Mouse (Mus musculus) CH12.LX (cell line): ENCODE data around the gene Mtfr2. TPM values are rescaled to one million over a fixed set of nuclear protein-coding genes. Genes with fewer than 3 reads are reported as not detected.

Source experiments
- DNase-seq: peaks from one replicate; pipeline ENCODE4 v3.0.0-alpha.2; 2013; ENCODE audit errors: extremely low read depth
- H3K27ac ChIP-seq: 2 replicates; pipeline ENCODE4 v1.5.1; 2012; ENCODE audit warnings: low read depth, mild to moderate bottlenecking, control low read depth, moderate library complexity; ENCODE audit not compliant: insufficient read depth
- H3K27me3 ChIP-seq: replicated peaks from 2 replicates; pipeline ENCODE3; 2012; ENCODE audit warnings: inconsistent platforms
- H3K36me3 ChIP-seq, 2 experiments: replicated peaks in 1 of 2; 2 replicates each; pipeline versions ENCODE3 to v1.6.1; 2012; ENCODE audit warnings: inconsistent platforms in 1 of 2, low read length in 1 of 2, mild to moderate bottlenecking in 1 of 2, mixed read lengths in 1 of 2, moderate library complexity in 1 of 2; ENCODE audit not compliant: control insufficient read depth in 1 of 2, insufficient read depth in 1 of 2
- H3K4me1 ChIP-seq, 2 experiments: 2 replicates each; pipeline ENCODE4 v1.6.1; 2012; ENCODE audit warnings: inconsistent platforms in 1 of 2, moderate library complexity in 1 of 2; ENCODE audit not compliant: insufficient read depth in 2 of 2, control insufficient read depth in 1 of 2
- H3K4me2 ChIP-seq: 2 replicates; pipeline ENCODE4 v1.6.1; 2012; ENCODE audit warnings: low read depth, mild to moderate bottlenecking, control low read depth; ENCODE audit not compliant: poor library complexity, insufficient read depth, severe bottlenecking
- H3K4me3 ChIP-seq, 3 experiments: fragments of 150-350 bp in 1 of 3; sonication (generic) in 1 of 3; replicated peaks in 1 of 3; 2 replicates each; pipeline versions ENCODE3 to v1.5.1; 2011 to 2012; ENCODE audit warnings: low read depth in 2 of 3, low read length in 2 of 3, mild to moderate bottlenecking in 2 of 3, moderate library complexity in 2 of 3, control low read depth in 1 of 3, improper control_type of control experiment in 1 of 3, inconsistent platforms in 1 of 3, mixed read lengths in 1 of 3; ENCODE audit not compliant: poor library complexity in 1 of 3
- H3K79me2 ChIP-seq: replicated peaks from 2 replicates; pipeline ENCODE4 v1.6.1; 2012; ENCODE audit warnings: mild to moderate bottlenecking, moderate library complexity; ENCODE audit not compliant: control insufficient read depth, poor library complexity, insufficient read depth, severe bottlenecking; ENCODE audit errors: extremely low read depth
- H3K9ac ChIP-seq: 2 replicates; pipeline ENCODE4 v1.6.1; 2012; ENCODE audit warnings: low read depth, mild to moderate bottlenecking, control low read depth, moderate library complexity; ENCODE audit not compliant: insufficient read depth
- H3K9me3 ChIP-seq: replicated peaks from 2 replicates; pipeline ENCODE3; 2012; ENCODE audit warnings: low read length, inconsistent platforms, mixed read lengths
- CHD1 ChIP-seq: IDR thresholded peaks from 2 replicates; pipeline ENCODE4 v1.6.1; 2012; ENCODE audit warnings: low read depth, low read length, improper control_type of control experiment, inconsistent platforms
- CTCF ChIP-seq, 2 experiments: IDR thresholded peaks in 1 of 2; conservative IDR thresholded peaks in 1 of 2; 2 replicates each; pipeline ENCODE4 v1.5.1; 2011 to 2012; ENCODE audit warnings: low read depth in 2 of 2, low read length in 2 of 2, improper control_type of control experiment in 1 of 2, inconsistent platforms in 1 of 2, mild to moderate bottlenecking in 1 of 2, moderate library complexity in 1 of 2
- E2F4 ChIP-seq: IDR thresholded peaks from 2 replicates; pipeline ENCODE4 v1.6.1; 2011; ENCODE audit warnings: low read depth, low read length, improper control_type of control experiment; ENCODE audit not compliant: insufficient replicate concordance
- JUN ChIP-seq: IDR thresholded peaks from 2 replicates; pipeline ENCODE4 v1.6.1; 2011; ENCODE audit warnings: low read depth, mild to moderate bottlenecking, low read length, improper control_type of control experiment, moderate library complexity; ENCODE audit not compliant: insufficient read depth
- JUND ChIP-seq: conservative IDR thresholded peaks from 2 replicates; pipeline ENCODE4 v1.6.1; 2011; ENCODE audit warnings: low read depth, low read length, improper control_type of control experiment
- KAT2A ChIP-seq: IDR thresholded peaks from 2 replicates; pipeline ENCODE4 v1.6.1; 2012; ENCODE audit warnings: low read length, improper control_type of control experiment, inconsistent platforms; ENCODE audit not compliant: insufficient replicate concordance
- MXI1 ChIP-seq: IDR thresholded peaks from 2 replicates; pipeline ENCODE4 v1.6.1; 2011; ENCODE audit warnings: mild to moderate bottlenecking, low read depth, low read length, improper control_type of control experiment
- MYC ChIP-seq: IDR thresholded peaks from 2 replicates; pipeline ENCODE4 v1.6.1; 2011; ENCODE audit warnings: low read depth, mild to moderate bottlenecking, improper control_type of control experiment, low read length
- RAD21 ChIP-seq: IDR thresholded peaks from 2 replicates; pipeline ENCODE4 v1.6.1; 2011; ENCODE audit warnings: low read depth, mild to moderate bottlenecking, low read length, improper control_type of control experiment, moderate library complexity
- RCOR1 ChIP-seq: conservative IDR thresholded peaks from 2 replicates; pipeline ENCODE4 v1.6.1; 2012; ENCODE audit warnings: low read depth, mild to moderate bottlenecking, inconsistent platforms, low read length, improper control_type of control experiment
- SIN3A ChIP-seq: IDR thresholded peaks from 2 replicates; pipeline ENCODE4 v1.6.1; 2012; ENCODE audit warnings: low read length, improper control_type of control experiment, inconsistent platforms
- SMC3 ChIP-seq: IDR thresholded peaks from 2 replicates; pipeline ENCODE4 v1.6.1; 2011; ENCODE audit warnings: low read depth, low read length, improper control_type of control experiment
- TBP ChIP-seq: conservative IDR thresholded peaks from 2 replicates; pipeline ENCODE4 v1.6.1; 2011; ENCODE audit warnings: low read depth, low read length, improper control_type of control experiment
- USF1 ChIP-seq: IDR thresholded peaks from 2 replicates; pipeline ENCODE4 v1.6.1; 2014; ENCODE audit warnings: low read depth, mild to moderate bottlenecking, inconsistent platforms, low read length, improper control_type of control experiment
- ZC3H11A ChIP-seq: IDR thresholded peaks from 2 replicates; pipeline ENCODE4 v1.6.1; 2012; ENCODE audit warnings: low read depth, mild to moderate bottlenecking, inconsistent platforms, low read length, improper control_type of control experiment
- dilution Hi-C: fragments of 300-500 bp; cut with MboI; formaldehyde crosslinking; loops from 2 replicates; pipeline ENCODE4 v1.14.3; 2020; ENCODE audit warnings: low sequenced_read_pairs; ENCODE audit not compliant: extremely low pct_unique_long_range_greater_than_20kb, extremely low pct_ligation_motif_present
- in situ Hi-C: fragments of 300-500 bp; cut with MboI; formaldehyde crosslinking; loops from 3 replicates; pipeline ENCODE4 v1.14.3; 2019; ENCODE audit warnings: low sequenced_read_pairs, low pct_ligation_motif_present, low pct_unique_long_range_greater_than_20kb, mixed read lengths
- polyA plus RNA-seq: library from polyadenylated mRNA; unstranded; fragments of >175 nt; gene quantifications from 2 replicates; pipeline ENCODE4 v1.2.1, GENCODE M21; 2012; ENCODE audit warnings: low read depth; ENCODE audit not compliant: insufficient read length
- total RNA-seq, 2 experiments: library from RNA; depleted of rRNA; stranded (reverse); fragments of 300-350 nt in 1 of 2; fragments of >200 nt in 1 of 2; gene quantifications; 2 replicates each; pipeline ENCODE4 v1.2.3; 2012 to 2014

The Mtfr2 gene
- total and polyA plus RNA-seq, 3 experiments, result 3.8 to 16.9 (median 4.0) TPM

DNA sequence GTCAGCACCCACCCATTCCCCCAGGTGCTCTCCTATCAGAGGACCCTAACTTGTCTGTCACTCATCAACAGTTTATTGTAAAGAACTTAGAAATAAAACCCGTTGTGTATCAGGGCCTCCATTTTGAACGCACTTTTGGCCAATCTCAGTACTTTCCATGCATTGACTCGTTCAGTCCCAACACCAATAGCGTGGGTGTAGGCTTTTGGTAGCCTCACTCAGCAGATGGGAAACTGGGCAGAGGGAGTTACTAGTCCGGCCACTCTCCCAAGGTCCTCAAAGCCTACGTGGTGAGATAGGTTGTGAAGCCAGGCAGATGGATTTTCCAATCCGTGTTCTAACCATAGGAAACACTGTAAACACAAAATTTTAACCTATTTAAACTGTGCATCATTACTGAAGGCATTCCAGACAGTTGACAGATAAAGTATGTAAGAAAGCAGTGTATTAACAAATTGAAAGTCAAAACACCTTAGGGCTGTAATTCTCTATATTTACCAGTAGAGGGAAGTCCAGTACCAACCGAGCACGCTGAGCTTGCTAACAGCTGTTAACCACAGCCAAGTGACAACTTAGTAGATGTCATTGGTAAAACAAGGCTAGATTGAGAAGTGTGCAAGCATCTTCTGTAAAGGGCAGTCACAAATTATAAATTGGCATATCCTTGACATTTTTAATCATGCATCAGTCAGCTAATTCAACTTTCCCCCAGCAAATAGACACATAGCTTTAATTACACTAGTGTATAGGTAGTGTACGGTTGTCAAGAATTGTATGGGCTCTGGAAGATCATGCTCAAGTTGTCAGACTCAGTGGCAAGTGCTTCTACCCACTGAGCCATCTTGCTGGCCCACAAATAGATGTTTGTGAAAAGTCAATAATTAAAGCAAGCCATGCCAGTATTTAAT lies 14.2 kb downstream of the Mtfr2 start:
- Histone ChIP-seq H3K27ac (no peak overlapping the region), H3K79me2 (no peaks in the 10 kb centered on the region), H3K36me3 (peaks cover 25 to 65% of the 10 kb centered on the region in 2 experiments), H3K27me3 (no peaks in the 10 kb centered on the region), H3K9ac (no peak overlapping the region), H3K9me3 (no peaks in the 10 kb centered on the region), H3K4me1 (peaks cover 0 to 9% of the 10 kb centered on the region in 2 experiments; a peak in 2 of 4 replicates), H3K4me3 (no peak overlapping the region), H3K4me2 (no peak overlapping the region)
- dilution Hi-C loops, result no loop called here
- in situ Hi-C loops, result no loop called here
- DNase-seq, result peak; percentile 41
- TF ChIP-seq SMC3, result peak; percentile 76
- peak; percentile 85 for TF ChIP-seq RAD21
- 0 out of 2 replicates have a peak, but pooled peaks have one; percentile 17 for TF ChIP-seq E2F4
- no peak for TF ChIP-seq RCOR1
- TF ChIP-seq SIN3A, result peak; percentile 78
- TF ChIP-seq JUND, result 0 out of 2 replicates have a peak, but pooled peaks have one; percentile 35
- 0 out of 2 replicates have a peak, but pooled peaks have one; percentile 27 for TF ChIP-seq MYC
- TF ChIP-seq JUN, result no peak
- no peak for TF ChIP-seq MXI1
- peak; percentile 77 to 85 for TF ChIP-seq CTCF (conservative IDR thresholded peaks at IDR 0.05 in 1 of 2, IDR thresholded peaks at IDR 0.05 in 1 of 2; ENCODE audit: low read depth in 2 of 2, low read length in 2 of 2)
- no peak for TF ChIP-seq CHD1
- TF ChIP-seq KAT2A, result no peak
- peak; percentile 34 for TF ChIP-seq ZC3H11A

DNA sequence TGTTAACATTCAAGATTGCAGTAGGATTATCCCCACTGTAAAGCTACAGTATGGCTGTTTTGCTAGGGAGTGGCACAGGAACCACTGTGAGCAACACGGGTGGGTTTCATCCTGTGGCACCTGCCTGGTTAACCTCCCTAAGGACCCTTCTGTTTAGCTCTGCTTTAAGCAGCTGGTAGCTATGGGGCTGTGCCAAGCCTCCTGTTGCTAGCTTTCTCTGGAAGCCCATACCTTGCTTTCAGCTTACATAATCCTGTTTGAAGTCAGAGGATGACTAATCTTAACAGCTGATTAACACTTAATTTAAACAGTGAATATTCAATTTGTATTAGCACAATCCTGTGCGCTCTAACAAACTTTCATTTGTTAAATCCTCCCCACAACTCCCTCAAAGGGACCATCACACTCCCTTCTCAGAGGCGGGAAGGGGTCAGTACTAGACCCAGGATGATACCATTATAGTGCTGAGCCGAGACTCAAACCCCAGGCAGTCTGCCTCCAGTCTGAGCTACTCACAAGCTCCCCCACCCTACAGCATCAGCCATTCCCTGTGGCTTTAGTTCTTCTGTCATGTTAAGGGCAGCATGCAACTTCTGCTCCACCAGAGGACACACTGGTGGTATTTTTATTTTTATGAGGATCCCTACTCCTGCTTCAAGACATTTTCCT lies 15.0 kb downstream of the Mtfr2 start:
- no peak overlapping the region for H3K4me3 ChIP-seq
- dilution Hi-C loops, result no loop called here
- no peak for TF ChIP-seq USF1
- no peak for TF ChIP-seq TBP
- TF ChIP-seq CHD1, result no peak
- DNase-seq, result no peak
- no peak overlapping the region for H3K4me2 ChIP-seq
- no peaks in the 10 kb centered on the region for H3K9me3 ChIP-seq
- peaks cover 17 to 58% of the 10 kb centered on the region in 2 experiments for H3K36me3 ChIP-seq
- no peaks in the 10 kb centered on the region for H3K27me3 ChIP-seq
- H3K9ac ChIP-seq, result no peak overlapping the region
- H3K27ac ChIP-seq, result no peak overlapping the region
- in situ Hi-C loops, result no loop called here
- H3K4me1 ChIP-seq, result peaks cover 0 to 9% of the 10 kb centered on the region in 2 experiments; a peak in 2 of 4 replicates
- no peaks in the 10 kb centered on the region for H3K79me2 ChIP-seq
